In the genomic region with DNA sequence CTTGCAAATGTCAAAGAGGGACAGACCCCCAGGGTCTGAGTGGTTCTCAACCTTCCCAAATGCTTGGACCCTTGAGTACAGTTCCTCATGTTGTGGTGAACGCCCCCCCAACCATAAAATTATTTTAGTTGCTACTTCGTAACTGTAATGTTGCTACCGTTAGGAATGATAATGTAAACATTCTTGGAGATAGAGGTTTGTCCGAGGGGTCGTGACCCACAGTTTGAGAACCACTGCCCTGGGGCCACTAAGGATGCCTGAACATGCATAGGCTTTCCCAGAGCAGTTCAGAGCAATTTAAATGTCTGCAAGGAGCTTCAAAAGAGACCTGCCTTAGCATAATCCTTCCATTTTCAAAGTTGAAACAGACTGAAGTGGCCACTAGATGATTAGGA, we compare ENCODE assay signal across 20 mouse cellular contexts.
"Had no signal": no experiment of that assay in that cellular context is flagged by ENCODE, and none has a peak within 500 bp of the region (broad histone marks: within the 10 kb centered on the region; RNA-seq: fewer than 3 reads in every experiment).

No protein-coding gene starts in this region.

- H3K4me3 ChIP-seq: kidney, embryonic 15.5 days; limb, embryonic 12.5 days; limb, embryonic 15.5 days; midbrain, embryonic 13.5 days; neural tube, embryonic 12.5 days; neural tube, embryonic 15.5 days had no signal

- H3K9me3 ChIP-seq: kidney, embryonic 15.5 days; limb, embryonic 12.5 days; limb, embryonic 15.5 days; midbrain, embryonic 13.5 days; neural tube, embryonic 12.5 days; neural tube, embryonic 15.5 days had no signal

- ATAC-seq: liver, postnatal 0 days; lung, postnatal 0 days; midbrain, embryonic 16.5 days had no signal

- DNase-seq: kidney, postnatal 10 days; kidney, postnatal 36 days; left cerebral cortex, postnatal 4 days; liver, postnatal 0 days; lung, embryonic 14.5 days; right cerebral cortex, adult 18-20 months; right cerebral cortex, postnatal 14 days; right cerebral cortex, postnatal 4 days; thymus, postnatal 25 days had no signal

- H3K9ac ChIP-seq: kidney, embryonic 15.5 days; limb, embryonic 12.5 days; limb, embryonic 15.5 days; liver, embryonic 14.5 days; liver, postnatal 0 days; lung, embryonic 14.5 days; midbrain, embryonic 13.5 days; neural tube, embryonic 12.5 days; neural tube, embryonic 15.5 days had no signal

- H3K4me2 ChIP-seq: kidney, embryonic 15.5 days; limb, embryonic 12.5 days; limb, embryonic 15.5 days; liver, embryonic 11.5 days; lung, embryonic 14.5 days; midbrain, embryonic 13.5 days; neural tube, embryonic 15.5 days had no signal

- H3K36me3 ChIP-seq: kidney, embryonic 15.5 days; limb, embryonic 12.5 days; limb, embryonic 15.5 days; midbrain, embryonic 13.5 days; neural tube, embryonic 12.5 days; neural tube, embryonic 15.5 days had no signal

- H3K27me3 ChIP-seq: kidney, embryonic 15.5 days; limb, embryonic 15.5 days; neural tube, embryonic 12.5 days; neural tube, embryonic 15.5 days had no signal

- H3K27ac ChIP-seq: kidney, embryonic 15.5 days; limb, embryonic 12.5 days; limb, embryonic 15.5 days; liver, embryonic 14.5 days; macrophage; midbrain, embryonic 13.5 days; neural tube, embryonic 12.5 days; neural tube, embryonic 15.5 days had no signal
